Mouse (Mus musculus) hindbrain, embryonic 14.5 days (tissue): ENCODE results near the gene Ktn1. TPM values are rescaled to one million over a fixed set of nuclear protein-coding genes. Genes with fewer than 3 reads are reported as not detected.

Source experiments
- ATAC-seq: fragments of 200-750 bp; cut with Nextera tagmentation; 2 replicates; pipeline ENCODE4 v1.8.0; 2017; ENCODE audit warnings: moderate number of reproducible peaks, mild to moderate bottlenecking, moderate TSS enrichment, moderate library complexity; ENCODE audit not compliant: low FRiP score
- DNase-seq: peaks from one replicate; pipeline ENCODE4 v3.0.0-alpha.2; 2015; ENCODE audit warnings: low spot score
- H3K27ac ChIP-seq: fragments of 300-500 bp; sonication (generic); 2 replicates; pipeline ENCODE4 v1.5.1; 2014; ENCODE audit warnings: mild to moderate bottlenecking, moderate library complexity
- H3K27me3 ChIP-seq: fragments of 300-500 bp; sonication (generic); 2 replicates; pipeline ENCODE4 v1.6.1; 2014; ENCODE audit warnings: mild to moderate bottlenecking, low read length, mixed read lengths; ENCODE audit not compliant: control insufficient read depth, insufficient read depth
- H3K36me3 ChIP-seq: fragments of 300-500 bp; sonication (generic); replicated peaks from 2 replicates; pipeline ENCODE4 v1.6.1; 2014; ENCODE audit not compliant: control insufficient read depth, insufficient read depth
- H3K4me1 ChIP-seq: fragments of 300-500 bp; sonication (generic); replicated peaks from 2 replicates; pipeline ENCODE4 v1.6.1; 2014; ENCODE audit warnings: antibody characterized with exemption, low read length, mixed read lengths; ENCODE audit not compliant: control insufficient read depth, insufficient read depth
- H3K4me2 ChIP-seq: fragments of 300-500 bp; sonication (generic); replicated peaks from 2 replicates; pipeline ENCODE4 v1.6.1; 2014; ENCODE audit warnings: mild to moderate bottlenecking, moderate library complexity
- H3K4me3 ChIP-seq: fragments of 300-500 bp; sonication (generic); replicated peaks from 2 replicates; pipeline ENCODE4 v1.5.1; 2014; ENCODE audit warnings: mild to moderate bottlenecking, low read length
- H3K9ac ChIP-seq: fragments of 300-500 bp; sonication (generic); 2 replicates; pipeline ENCODE4 v1.6.1; 2014
- H3K9me3 ChIP-seq: fragments of 300-500 bp; sonication (generic); 2 replicates; pipeline ENCODE4 v1.6.1; 2016; ENCODE audit warnings: low read length; ENCODE audit not compliant: control insufficient read depth
- WGBS: fragments of 180-500 bp; shearing (Covaris S2); extraction: QIAGEN DNeasy Blood & Tissue Kit; methylation state at CpG from one replicate; pipeline ENCODE4 v1.1.7; 2014; 5-methylcytosine and 5-hydroxymethylcytosine counted together
- polyA plus RNA-seq: library from polyadenylated mRNA; unstranded; fragments of >200 nt; fragmentation: Nextera tagmentation; extraction: Ambion mirVana; gene quantifications from 2 replicates; pipeline ENCODE4 v1.2.1, GENCODE M21; 2014

Ktn1 gene
- polyA plus RNA-seq, 1 experiment from 2014 or later, result 84.9 TPM

- Histone ChIP-seq H3K9ac (no peak overlapping the region), H3K36me3 (no peaks in the 10 kb centered on the region), H3K4me1 (no peaks in the 10 kb centered on the region), H3K27ac (peak overlapping the region; percentile 46; the same call in 1 of the 2 replicates), H3K27me3 (no peaks in the 10 kb centered on the region), H3K9me3 (no peaks in the 10 kb centered on the region), H3K4me3 (no peak overlapping the region), H3K4me2 (no peak overlapping the region)
- no peak for ATAC-seq
- 41% methylated on average over 6 of the region's 6 CpGs for WGBS
- no peak for DNase-seq
Measured at GRCm38 (mm10) chr14:47765192-47765591, 116.9 kb downstream of the Ktn1 start.

GRCm38 (mm10) chr14:47765796-47766195 is 117.5 kb downstream of the Ktn1 start:
- WGBS, result 60% methylated on average over 3 of the region's 3 CpGs
- Histone ChIP-seq H3K4me3 (no peak overlapping the region), H3K9ac (no peak overlapping the region), H3K4me1 (no peaks in the 10 kb centered on the region), H3K27me3 (no peaks in the 10 kb centered on the region), H3K9me3 (no peaks in the 10 kb centered on the region), H3K4me2 (no peak overlapping the region), H3K27ac (no peak overlapping the region), H3K36me3 (no peaks in the 10 kb centered on the region)
- no peak for DNase-seq
- no peak for ATAC-seq

- ATAC-seq (no peak), DNase-seq (no peak)
- no peak overlapping the region for H3K9ac ChIP-seq
- H3K4me1 ChIP-seq, result no peaks in the 10 kb centered on the region
- no peak overlapping the region for H3K27ac ChIP-seq
- no peaks in the 10 kb centered on the region for H3K9me3 ChIP-seq
- H3K4me3 ChIP-seq, result no peak overlapping the region
- no peaks in the 10 kb centered on the region for H3K27me3 ChIP-seq
- H3K4me2 ChIP-seq, result no peak overlapping the region
- WGBS, result 79% methylated on average over 2 of the region's 2 CpGs
- no peaks in the 10 kb centered on the region for H3K36me3 ChIP-seq
Measured at GRCm38 (mm10) chr14:47766373-47766772, 118.1 kb downstream of the Ktn1 start.

DNA sequence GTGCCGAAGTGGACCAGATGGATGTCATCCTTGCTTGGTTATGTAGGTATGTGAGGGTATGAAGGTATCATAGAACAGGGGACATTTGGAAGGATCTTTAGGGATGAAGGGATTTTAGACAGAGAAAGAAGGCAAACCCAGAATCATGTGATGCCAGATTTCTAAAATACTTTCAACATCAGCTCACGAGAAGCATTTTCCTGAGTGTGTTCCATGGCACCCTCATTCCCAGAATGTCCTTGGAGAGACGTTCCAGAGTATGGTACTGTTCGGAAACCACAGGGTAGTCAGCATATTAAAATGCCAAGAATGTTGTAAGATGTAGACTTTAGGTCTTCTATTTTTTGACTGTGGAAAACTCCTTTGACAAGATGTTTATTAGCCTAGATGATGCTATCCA is 123.2 kb downstream of the Ktn1 start:
- Histone ChIP-seq H3K9me3 (no peaks in the 10 kb centered on the region), H3K4me2 (no peak overlapping the region), H3K27ac (no peak overlapping the region), H3K4me1 (no peaks in the 10 kb centered on the region), H3K36me3 (no peaks in the 10 kb centered on the region), H3K4me3 (no peak overlapping the region), H3K9ac (no peak overlapping the region), H3K27me3 (no peaks in the 10 kb centered on the region)
- ATAC-seq, result no peak
- DNase-seq, result no peak
- WGBS, result 87% methylated on average over 4 of the region's 4 CpGs

DNA sequence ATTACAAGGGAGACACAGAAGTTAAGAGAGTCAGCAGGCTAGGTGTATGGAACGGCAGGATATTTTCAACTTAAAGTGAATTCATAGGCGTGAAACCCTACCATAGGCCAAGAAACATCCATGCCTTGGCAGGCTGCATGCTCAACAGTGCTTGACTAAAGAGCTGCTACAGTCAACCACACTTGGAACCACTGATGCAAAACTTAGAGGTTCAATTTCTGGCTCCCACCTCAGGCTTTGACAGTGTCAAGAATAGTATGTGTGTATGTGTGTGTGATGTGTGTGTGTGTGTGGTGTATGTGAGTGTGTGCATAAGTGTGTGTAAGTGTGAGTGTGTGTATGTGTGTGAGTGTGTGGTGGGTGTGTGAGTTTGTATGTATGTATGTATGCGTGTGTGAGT is 127.3 kb downstream of the Ktn1 start:
- DNase-seq, result no peak
- H3K36me3 ChIP-seq, result no peaks in the 10 kb centered on the region
- no peak for ATAC-seq
- H3K4me1 ChIP-seq, result no peaks in the 10 kb centered on the region
- no peak overlapping the region for H3K9ac ChIP-seq
- no peak overlapping the region for H3K4me3 ChIP-seq
- WGBS, result 89% methylated on average over 3 of the region's 3 CpGs
- no peaks in the 10 kb centered on the region for H3K27me3 ChIP-seq
- H3K27ac ChIP-seq, result no peak overlapping the region
- H3K4me2 ChIP-seq, result no peak overlapping the region
- H3K9me3 ChIP-seq, result no peaks in the 10 kb centered on the region

GRCm38 (mm10) chr14:47776260-47777035 is 128.2 kb downstream of the Ktn1 start:
- Histone ChIP-seq H3K4me3 (no peak overlapping the region), H3K27ac (no peak overlapping the region), H3K27me3 (no peaks in the 10 kb centered on the region), H3K4me1 (no peaks in the 10 kb centered on the region), H3K9me3 (no peaks in the 10 kb centered on the region), H3K36me3 (no peaks in the 10 kb centered on the region), H3K9ac (no peak overlapping the region), H3K4me2 (no peak overlapping the region)
- ATAC-seq (no peak), DNase-seq (no peak)
- 86% methylated on average over 6 of the region's 6 CpGs for WGBS

- Histone ChIP-seq H3K36me3 (no peaks in the 10 kb centered on the region), H3K27ac (no peak overlapping the region), H3K4me2 (no peak overlapping the region), H3K4me3 (no peak overlapping the region), H3K4me1 (no peaks in the 10 kb centered on the region), H3K9me3 (0 out of 2 replicates have a peak, but pooled peaks cover 2% of the 10 kb centered on the region), H3K9ac (no peak overlapping the region), H3K27me3 (no peaks in the 10 kb centered on the region)
- ATAC-seq (no peak), DNase-seq (no peak)
- 14% methylated on average over 4 of the region's 4 CpGs for WGBS
Measured at GRCm38 (mm10) chr14:47786112-47786511, 137.9 kb downstream of the Ktn1 start.

Other genes with a start within 250 kb of the Ktn1 start
- 6.3 and 7.6 TPM in 2 replicates for gene Dlgap5, start 230.0 kb upstream of the Ktn1 start, polyA plus RNA-seq
- 35.1 and 35.3 TPM in 2 replicates for gene Fbxo34, start 198.0 kb upstream of the Ktn1 start, polyA plus RNA-seq
- 15.9 and 16.9 TPM in 2 replicates for gene Atg14, start 77.8 kb upstream of the Ktn1 start, polyA plus RNA-seq